Mouse (Mus musculus) heart, embryonic 13.5 days (tissue): Measurements from ENCODE around the gene Sema3a. TPM values are rescaled to one million over a fixed set of nuclear protein-coding genes. Genes with fewer than 3 reads are reported as not detected.
"Not testable (repeated sequence)": the region's sequence is repeated elsewhere in the genome, so short reads cannot be mapped to it uniquely, and the experiment has no call there.

Source experiments
- ATAC-seq: fragments of 200-750 bp; cut with Nextera tagmentation; 2 replicates; pipeline ENCODE4 v1.8.0; 2017; ENCODE audit warnings: moderate TSS enrichment; ENCODE audit not compliant: insufficient number of reproducible peaks, low FRiP score, low TSS enrichment; ENCODE audit errors: extremely low read depth
- H3K27ac ChIP-seq: fragments of 300-500 bp; sonication (generic); replicated peaks from 2 replicates; pipeline ENCODE4 v1.5.1; 2015; ENCODE audit warnings: moderate library complexity, mild to moderate bottlenecking, inconsistent platforms
- H3K27me3 ChIP-seq: fragments of 300-500 bp; sonication (generic); replicated peaks from 2 replicates; pipeline ENCODE4 v1.6.1; 2015; ENCODE audit warnings: mild to moderate bottlenecking, inconsistent platforms
- H3K36me3 ChIP-seq: fragments of 300-500 bp; sonication (generic); 2 replicates; pipeline ENCODE4 v1.6.1; 2015; ENCODE audit warnings: mild to moderate bottlenecking, inconsistent platforms
- H3K4me1 ChIP-seq: fragments of 300-500 bp; sonication (generic); 2 replicates; pipeline ENCODE4 v1.6.1; 2015; ENCODE audit warnings: inconsistent platforms
- H3K4me2 ChIP-seq: fragments of 300-500 bp; sonication (generic); 2 replicates; pipeline ENCODE4 v1.6.1; 2015; ENCODE audit warnings: inconsistent platforms, mild to moderate bottlenecking, moderate library complexity
- H3K4me3 ChIP-seq: fragments of 300-500 bp; sonication (generic); 2 replicates; pipeline ENCODE4 v1.5.1; 2015; ENCODE audit warnings: moderate library complexity, mild to moderate bottlenecking, inconsistent platforms
- H3K9ac ChIP-seq: fragments of 300-500 bp; sonication (generic); 2 replicates; pipeline ENCODE4 v1.6.1; 2015; ENCODE audit warnings: inconsistent platforms, mild to moderate bottlenecking, moderate library complexity
- H3K9me3 ChIP-seq: fragments of 300-500 bp; sonication (generic); 2 replicates; pipeline ENCODE4 v1.6.1; 2016; ENCODE audit warnings: inconsistent platforms
- WGBS: fragments of 180-500 bp; shearing (Covaris S2); methylation state at CpG from one replicate; pipeline ENCODE4 v1.1.7; 2015; ENCODE audit warnings: mixed read lengths; 5-methylcytosine and 5-hydroxymethylcytosine counted together
- polyA plus RNA-seq: library from polyadenylated mRNA; unstranded; fragments of >200 nt; fragmentation: Nextera tagmentation; extraction: Ambion mirVana; gene quantifications from 2 replicates; pipeline ENCODE4 v1.2.1, GENCODE M21; 2015

Gene Sema3a
- polyA plus RNA-seq, 1 experiment from 2014 or later, result 14.5 TPM

DNA sequence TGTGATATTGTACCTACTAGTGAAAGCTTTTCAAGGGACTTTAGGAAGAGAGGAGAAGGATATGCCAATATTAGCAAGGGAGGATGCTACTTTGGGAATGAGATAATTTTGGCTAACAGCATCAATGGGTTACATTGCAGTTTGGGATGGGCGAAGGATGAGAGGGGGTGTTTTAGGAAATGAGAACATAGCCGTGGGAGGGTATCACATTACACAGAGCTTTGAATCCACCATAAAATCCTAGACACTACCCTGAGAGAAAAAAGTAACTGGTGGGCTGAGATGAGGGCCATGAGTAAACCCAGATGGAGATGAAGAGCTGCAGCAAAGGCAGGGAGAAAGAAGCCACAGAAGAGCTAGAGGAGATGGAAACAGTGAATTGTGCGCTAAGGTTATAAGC, 370.8 kb downstream of the Sema3a start:
- not testable (repeated sequence) for H3K4me2 ChIP-seq, H3K9ac ChIP-seq, H3K4me3 ChIP-seq, ATAC-seq, H3K27me3 ChIP-seq, H3K27ac ChIP-seq, H3K9me3 ChIP-seq, H3K4me1 ChIP-seq, H3K36me3 ChIP-seq
- 78% methylated on average over 3 of the region's 3 CpGs for WGBS

GRCm38 (mm10) chr5:13499835-13500234, 374.6 kb downstream of the Sema3a start:
- no peaks in the 10 kb centered on the region for H3K9me3 ChIP-seq
- H3K4me1 ChIP-seq, result no peaks in the 10 kb centered on the region
- H3K9ac ChIP-seq, result no peak overlapping the region
- ATAC-seq, result no peak
- no peak overlapping the region for H3K4me3 ChIP-seq
- H3K27ac ChIP-seq, result no peak overlapping the region
- no peaks in the 10 kb centered on the region for H3K27me3 ChIP-seq
- no peak overlapping the region for H3K4me2 ChIP-seq
- 63% methylated on average over 2 of the region's 2 CpGs for WGBS
- 0 out of 2 replicates have a peak, but pooled peaks cover 4% of the 10 kb centered on the region for H3K36me3 ChIP-seq

GRCm38 (mm10) chr5:13505839-13506499, 380.8 kb downstream of the Sema3a start:
- WGBS, result 48% methylated on average over 4 of the region's 4 CpGs

GRCm38 (mm10) chr5:13509163-13509562, 383.9 kb downstream of the Sema3a start:
- no peak overlapping the region for H3K4me2 ChIP-seq
- H3K36me3 ChIP-seq, result no peaks in the 10 kb centered on the region
- WGBS, result 75% methylated on average over 3 of the region's 3 CpGs
- no peak overlapping the region for H3K9ac ChIP-seq
- no peak for ATAC-seq
- H3K9me3 ChIP-seq, result no peaks in the 10 kb centered on the region
- no peaks in the 10 kb centered on the region for H3K27me3 ChIP-seq
- H3K27ac ChIP-seq, result no peak overlapping the region
- no peak overlapping the region for H3K4me3 ChIP-seq
- no peaks in the 10 kb centered on the region for H3K4me1 ChIP-seq

More at GRCm38 (mm10) chr5:13505839-13506499, 380.8 kb downstream of the Sema3a start:
- Histone ChIP-seq H3K27ac (no peak overlapping the region), H3K4me1 (no peaks in the 10 kb centered on the region), H3K4me3 (no peak overlapping the region), H3K27me3 (no peaks in the 10 kb centered on the region), H3K36me3 (no peaks in the 10 kb centered on the region), H3K9me3 (no peaks in the 10 kb centered on the region), H3K4me2 (no peak overlapping the region), H3K9ac (no peak overlapping the region)
- ATAC-seq, result no peak

DNA sequence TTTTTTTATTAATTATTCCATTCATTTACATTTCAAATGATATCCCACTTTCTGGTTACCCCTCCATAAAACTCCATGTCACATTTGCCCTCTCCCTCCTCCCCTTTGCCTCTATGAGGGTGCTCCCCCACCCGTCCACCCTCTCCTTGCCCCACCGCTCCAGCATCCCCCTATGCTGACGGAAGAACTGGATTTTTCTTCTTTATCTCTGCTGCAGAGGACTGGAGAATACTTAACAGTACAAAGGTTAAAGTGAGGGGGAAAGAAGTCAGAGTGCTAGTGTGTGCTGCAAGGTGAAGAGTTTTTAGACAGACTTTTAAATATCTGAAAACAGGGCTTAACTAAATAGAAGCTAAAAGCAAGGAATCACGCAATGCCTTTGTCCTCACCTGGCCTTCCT, 391.8 kb downstream of the Sema3a start:
- H3K9me3 ChIP-seq, result no peaks in the 10 kb centered on the region
- ATAC-seq, result no peak
- H3K4me3 ChIP-seq, result no peak overlapping the region
- H3K9ac ChIP-seq, result no peak overlapping the region
- H3K4me1 ChIP-seq, result no peaks in the 10 kb centered on the region
- H3K27me3 ChIP-seq, result no peaks in the 10 kb centered on the region
- 71% methylated on average over 4 of the region's 4 CpGs for WGBS
- H3K27ac ChIP-seq, result no peak overlapping the region
- no peaks in the 10 kb centered on the region for H3K36me3 ChIP-seq
- H3K4me2 ChIP-seq, result no peak overlapping the region

DNA sequence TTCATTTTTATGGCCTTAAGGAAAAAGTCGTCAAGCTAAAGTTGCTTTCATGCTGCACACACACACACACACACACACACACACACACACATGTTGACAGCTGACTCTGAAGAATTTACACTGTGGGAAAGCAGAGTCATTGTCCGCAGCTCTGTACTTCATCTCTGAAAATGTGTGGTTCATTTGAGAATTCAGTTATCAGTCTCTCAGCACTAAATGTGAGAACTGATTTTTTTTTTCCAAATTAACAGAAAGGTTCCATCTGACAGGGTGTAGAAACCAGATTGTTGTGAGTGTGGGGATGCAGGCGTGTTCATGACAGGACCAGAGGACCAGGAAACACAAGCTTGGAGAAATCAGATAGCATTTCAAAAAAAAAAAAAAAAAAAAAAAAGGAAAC, 400.4 kb downstream of the Sema3a start:
- no peak for ATAC-seq
- no peaks in the 10 kb centered on the region; the same call in 1 of the 2 replicates for H3K36me3 ChIP-seq
- H3K4me3 ChIP-seq, result no peak overlapping the region
- H3K4me1 ChIP-seq, result peaks cover 5% of the 10 kb centered on the region; the same call in 1 of the 2 replicates
- no peak overlapping the region for H3K4me2 ChIP-seq
- no peaks in the 10 kb centered on the region for H3K27me3 ChIP-seq
- no peak overlapping the region for H3K9ac ChIP-seq
- peak overlapping the region; percentile 29; the same call in 1 of the 2 replicates for H3K27ac ChIP-seq
- no peaks in the 10 kb centered on the region for H3K9me3 ChIP-seq
- WGBS, result 34% methylated on average over 3 of the region's 3 CpGs

GRCm38 (mm10) chr5:13527037-13527464, 401.8 kb downstream of the Sema3a start:
- Histone ChIP-seq H3K4me3 (no peak overlapping the region), H3K4me2 (peak overlapping the region; percentile 20; the same call in 1 of the 2 replicates), H3K9me3 (no peaks in the 10 kb centered on the region), H3K27me3 (no peaks in the 10 kb centered on the region), H3K27ac (peak overlapping the region; percentile 68), H3K36me3 (no peaks in the 10 kb centered on the region; the same call in 1 of the 2 replicates), H3K9ac (no peak overlapping the region), H3K4me1 (peaks cover 5% of the 10 kb centered on the region; the same call in 1 of the 2 replicates)
- ATAC-seq, result no peak
- WGBS, result 39% methylated on average over 7 of the region's 7 CpGs

DNA sequence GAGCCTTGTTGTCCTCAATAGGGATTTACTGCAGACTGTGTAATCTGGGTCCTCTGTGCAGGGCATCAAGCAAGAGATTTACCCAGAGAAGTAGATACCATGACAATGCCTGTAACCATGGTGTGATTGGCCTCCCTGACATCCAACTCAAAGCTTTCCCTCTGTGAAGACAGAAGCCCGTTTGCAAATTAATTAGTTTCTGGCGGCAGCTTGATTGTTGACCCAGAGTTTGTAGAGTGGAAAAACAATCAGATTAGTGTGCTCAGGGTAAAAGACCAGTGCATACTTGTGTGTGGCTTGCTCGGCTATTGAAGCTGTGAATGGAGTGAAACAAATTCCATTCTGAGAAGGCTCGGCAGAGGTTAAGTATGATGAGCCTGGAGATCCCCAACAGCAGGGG, 404.0 kb downstream of the Sema3a start:
- peaks cover 5% of the 10 kb centered on the region; the same call in 1 of the 2 replicates for H3K4me1 ChIP-seq
- H3K9me3 ChIP-seq, result no peaks in the 10 kb centered on the region
- no peak for ATAC-seq
- no peak overlapping the region for H3K4me2 ChIP-seq
- no peaks in the 10 kb centered on the region for H3K36me3 ChIP-seq
- H3K27me3 ChIP-seq, result no peaks in the 10 kb centered on the region
- H3K9ac ChIP-seq, result no peak overlapping the region
- 28% methylated on average over 4 of the region's 4 CpGs for WGBS
- H3K4me3 ChIP-seq, result no peak overlapping the region
- no peak overlapping the region for H3K27ac ChIP-seq

DNA sequence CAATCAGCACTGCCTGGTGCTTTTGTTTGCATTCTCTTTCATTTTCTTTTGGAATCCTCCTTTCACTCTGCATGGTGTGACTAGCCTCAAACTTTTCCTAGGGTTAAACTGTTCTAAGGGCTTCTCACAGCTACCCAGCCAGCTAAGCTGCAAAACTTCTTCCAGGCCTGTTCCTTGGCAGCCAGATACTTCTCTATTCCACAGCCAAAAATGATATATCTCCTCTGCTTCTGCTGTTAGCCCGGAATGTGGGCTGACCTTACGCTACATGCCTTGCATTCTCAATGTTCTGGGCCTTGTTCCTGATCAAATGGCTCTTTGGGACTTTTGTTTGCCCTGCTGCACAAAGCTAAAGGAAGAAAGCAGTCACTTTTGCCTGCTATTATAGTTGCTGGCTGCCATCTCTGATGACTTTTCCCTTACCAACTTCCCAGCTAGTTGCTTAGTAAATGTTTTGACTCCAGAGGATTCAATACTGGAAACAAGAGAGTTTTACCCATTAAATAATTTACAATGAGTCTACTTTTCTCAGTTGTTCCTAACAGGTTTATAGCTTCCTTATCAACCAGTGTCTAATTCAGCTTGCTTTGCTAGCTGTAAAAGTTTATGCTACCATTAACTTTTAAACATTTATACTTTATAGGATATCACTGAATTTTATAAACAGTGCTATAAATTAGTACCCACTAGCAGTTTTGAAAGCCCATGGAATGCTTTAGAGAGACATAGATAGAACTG, 422.4 kb downstream of the Sema3a start:
- Histone ChIP-seq H3K27ac (peak overlapping the region; percentile 83), H3K9ac (peak overlapping the region; percentile 24; the same call in 1 of the 2 replicates), H3K4me2 (peak overlapping the region; percentile 8), H3K27me3 (no peaks in the 10 kb centered on the region), H3K36me3 (peaks cover 3% of the 10 kb centered on the region; the same call in 1 of the 2 replicates), H3K4me3 (no peak overlapping the region), H3K9me3 (no peaks in the 10 kb centered on the region), H3K4me1 (peaks cover 35% of the 10 kb centered on the region)
- WGBS, result 13% methylated on average over 2 of the region's 2 CpGs
- ATAC-seq, result 0 out of 2 replicates have a peak, but pooled peaks have one; percentile 31

DNA sequence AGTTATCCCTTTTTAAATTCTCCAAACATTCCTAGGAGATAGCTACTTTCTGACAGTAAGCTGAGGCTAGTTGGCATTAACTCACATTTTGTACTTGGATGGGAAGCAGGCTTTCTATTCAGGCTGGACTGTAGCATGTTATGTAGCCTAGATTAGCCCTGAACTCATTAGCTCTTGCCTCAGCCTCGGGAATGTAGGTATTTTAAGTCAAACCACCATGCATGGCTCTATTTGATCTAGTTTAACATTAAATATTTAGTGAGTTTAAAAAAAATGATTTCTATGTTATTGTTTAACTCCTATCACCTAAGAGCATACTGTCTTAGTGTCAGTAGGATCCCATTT, 423.0 kb downstream of the Sema3a start:
- H3K4me1 ChIP-seq, result peaks cover 35% of the 10 kb centered on the region
- WGBS, result 38% methylated on average over 1 of the region's 1 CpGs
- no peak overlapping the region for H3K4me2 ChIP-seq
- no peaks in the 10 kb centered on the region for H3K27me3 ChIP-seq
- H3K4me3 ChIP-seq, result no peak overlapping the region
- H3K36me3 ChIP-seq, result peaks cover 3% of the 10 kb centered on the region; the same call in 1 of the 2 replicates
- no peak overlapping the region for H3K9ac ChIP-seq
- H3K27ac ChIP-seq, result peak overlapping the region; percentile 83
- no peaks in the 10 kb centered on the region for H3K9me3 ChIP-seq
- ATAC-seq, result no peak

DNA sequence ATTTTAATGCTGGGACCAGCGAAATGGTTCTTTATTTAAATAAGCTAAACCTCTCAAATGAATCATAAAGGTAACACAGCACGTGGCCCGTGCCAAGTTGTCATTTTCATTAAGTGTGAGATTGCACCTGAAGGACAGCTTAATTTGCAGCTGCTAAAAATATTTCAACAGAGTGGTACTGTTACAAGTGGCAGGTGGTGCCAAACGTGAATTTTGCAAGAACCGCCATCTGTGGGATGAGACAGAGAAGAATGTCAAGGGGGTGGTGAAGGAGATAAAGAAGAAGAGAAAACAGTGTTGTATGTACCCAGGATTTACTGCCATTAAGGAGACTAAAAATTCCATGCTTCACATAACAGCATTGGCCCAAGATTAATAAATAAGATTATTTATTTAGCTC, 423.9 kb downstream of the Sema3a start:
- no peak overlapping the region for H3K4me3 ChIP-seq
- peaks cover 35% of the 10 kb centered on the region for H3K4me1 ChIP-seq
- H3K36me3 ChIP-seq, result peaks cover 3% of the 10 kb centered on the region; the same call in 1 of the 2 replicates
- no peaks in the 10 kb centered on the region for H3K27me3 ChIP-seq
- WGBS, result 43% methylated on average over 5 of the region's 5 CpGs
- no peak overlapping the region for H3K9ac ChIP-seq
- H3K27ac ChIP-seq, result no peak overlapping the region
- ATAC-seq, result no peak
- no peaks in the 10 kb centered on the region for H3K9me3 ChIP-seq
- no peak overlapping the region for H3K4me2 ChIP-seq
